Comparison of ENCODE assay signal across 8 mouse cellular contexts in the genomic region with DNA sequence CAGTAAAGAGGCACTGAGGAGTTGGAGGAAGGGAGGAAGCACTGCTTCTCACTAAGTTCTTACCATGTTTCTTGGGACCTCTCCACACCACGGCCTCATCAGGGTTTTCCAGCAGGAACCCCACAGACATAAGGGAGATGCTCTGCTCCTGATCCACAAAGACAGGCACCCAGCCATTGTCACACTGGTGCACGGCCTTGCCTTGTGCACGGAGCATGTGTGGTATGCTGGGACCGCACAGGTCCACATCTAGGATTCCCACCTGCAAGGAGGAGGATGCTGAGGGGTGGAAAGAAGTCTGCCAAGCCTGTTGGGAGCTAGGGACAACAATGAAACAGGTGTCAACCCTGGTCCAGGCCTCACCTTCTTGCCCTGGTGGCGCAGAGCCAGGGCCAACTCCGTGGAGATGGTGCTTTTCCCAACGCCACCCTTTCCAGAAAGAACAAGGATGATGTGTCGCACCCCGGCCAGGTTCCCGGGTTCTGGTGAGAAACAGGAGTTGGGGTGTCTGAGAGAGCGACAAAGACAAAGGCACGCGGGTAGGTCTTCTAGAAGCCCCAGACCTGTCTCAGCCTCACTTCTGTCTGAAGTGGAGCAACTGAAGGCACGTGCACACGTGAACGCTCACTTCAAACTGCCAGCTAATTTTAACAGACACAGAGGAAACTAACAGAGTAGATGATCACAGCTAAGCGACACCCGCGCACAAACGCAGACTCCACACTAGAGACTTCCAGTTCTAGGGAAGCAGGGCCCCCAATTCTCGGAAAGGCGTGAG. TPM values are rescaled to one million over a fixed set of nuclear protein-coding genes. Genes with fewer than 3 reads are reported as not detected.
A peak's percentile ranks its signal among the peaks of the same experiment; 100 is the strongest.
DNase-seq lines count a peak whose midpoint lies in the region; ATAC-seq lines count a peak whose summit lies in the region.

No protein-coding gene starts in this region.

- H3K36me3 ChIP-seq in kidney, embryonic 14.5 days (ENCODE audit: control insufficient read depth, insufficient read depth, low read length), result peaks cover 29% of the 10 kb centered on the region
- peaks cover 44% of the 10 kb centered on the region for H3K36me3 ChIP-seq in hindbrain, embryonic 13.5 days
- H3K36me3 ChIP-seq in midbrain, embryonic 14.5 days (ENCODE audit: control insufficient read depth, insufficient read depth, low read length), result peaks cover 43% of the 10 kb centered on the region

- H3K27ac ChIP-seq in kidney, embryonic 14.5 days (ENCODE audit: low read depth, low read length), result no peak overlapping the region
- 0 out of 2 replicates have a peak overlapping the region, but pooled peaks have one; percentile 23 for H3K27ac ChIP-seq in hindbrain, embryonic 13.5 days
- no peak overlapping the region for H3K27ac ChIP-seq in midbrain, embryonic 14.5 days (replicated peaks; ENCODE audit: low read depth, low read length)

- no peak for ATAC-seq in kidney, embryonic 14.5 days (ENCODE audit: low FRiP score, low TSS enrichment)
- ATAC-seq in hindbrain, embryonic 13.5 days (ENCODE audit: low FRiP score), result no peak
- ATAC-seq in midbrain, embryonic 14.5 days (ENCODE audit: low FRiP score, low TSS enrichment), result no peak
- no peak for ATAC-seq in megakaryocyte progenitor cell, adult 5-6 weeks (replicated peaks; ENCODE audit: poor library complexity)

- WGBS in kidney, embryonic 14.5 days, result 26% methylated on average over 22 of the region's 22 CpGs
- WGBS in hindbrain, embryonic 13.5 days, result 24% methylated on average over 22 of the region's 22 CpGs
- WGBS in midbrain, embryonic 14.5 days, result 26% methylated on average over 22 of the region's 22 CpGs

- no peaks in the 10 kb centered on the region for H3K27me3 ChIP-seq in kidney, embryonic 14.5 days (ENCODE audit: control insufficient read depth, insufficient read depth, low read length)
- no peaks in the 10 kb centered on the region for H3K27me3 ChIP-seq in hindbrain, embryonic 13.5 days
- no peaks in the 10 kb centered on the region for H3K27me3 ChIP-seq in midbrain, embryonic 14.5 days (ENCODE audit: control insufficient read depth, insufficient read depth, low read length)

- H3K4me1 ChIP-seq in kidney, embryonic 14.5 days (ENCODE audit: control insufficient read depth, insufficient read depth, low read length), result peaks cover 18% of the 10 kb centered on the region
- peaks cover 39% of the 10 kb centered on the region for H3K4me1 ChIP-seq in hindbrain, embryonic 13.5 days (replicated peaks)
- peaks cover 19% of the 10 kb centered on the region for H3K4me1 ChIP-seq in midbrain, embryonic 14.5 days (ENCODE audit: control insufficient read depth, insufficient read depth, low read length)

- no peak for DNase-seq in kidney, adult 9 months
- DNase-seq in cerebellum, postnatal 25 days, result peak; percentile 32 to 53
- DNase-seq in midbrain, embryonic 14.5 days, result no peak
- no peak for DNase-seq in natural killer cell, adult 2 months (ENCODE audit: low spot score in 2 of 2)
- DNase-seq in embryo, embryonic 10 days (ENCODE audit: low spot score), result no peak

- peak overlapping the region; percentile 66 for H3K4me3 ChIP-seq in kidney, embryonic 14.5 days (ENCODE audit: low read length)
- H3K4me3 ChIP-seq in hindbrain, embryonic 13.5 days, result peak overlapping the region; percentile 86
- H3K4me3 ChIP-seq in midbrain, embryonic 14.5 days (replicated peaks; ENCODE audit: low read depth, low read length), result peak overlapping the region; percentile 88

- peak overlapping the region; percentile 89 for H3K4me2 ChIP-seq in kidney, embryonic 14.5 days (replicated peaks; ENCODE audit: low read depth, low read length)
- peak overlapping the region; percentile 96 for H3K4me2 ChIP-seq in hindbrain, embryonic 13.5 days
- H3K4me2 ChIP-seq in midbrain, embryonic 14.5 days (ENCODE audit: low read length), result peak overlapping the region; percentile 69

- no peaks in the 10 kb centered on the region for H3K9me3 ChIP-seq in kidney, embryonic 14.5 days (ENCODE audit: control insufficient read depth, low read length)
- no peaks in the 10 kb centered on the region for H3K9me3 ChIP-seq in hindbrain, embryonic 13.5 days
- no peaks in the 10 kb centered on the region for H3K9me3 ChIP-seq in midbrain, embryonic 14.5 days (ENCODE audit: control insufficient read depth, low read length)

- H3K9ac ChIP-seq in kidney, embryonic 14.5 days (ENCODE audit: low read depth, low read length), result peak overlapping the region; percentile 69
- H3K9ac ChIP-seq in hindbrain, embryonic 13.5 days, result peak overlapping the region; percentile 77
- H3K9ac ChIP-seq in midbrain, embryonic 14.5 days (replicated peaks; ENCODE audit: low read length), result peak overlapping the region; percentile 49; the same call in 1 of the 2 replicates

RNA-seq across cellular contexts. Expression of gene Nubp2, which starts 0.6 kb away (rescaled TPM):
- polyA plus RNA-seq in kidney, embryonic 14.5 days (2014; fragmentation: Nextera tagmentation; extraction: Ambion mirVana), result 57.1 and 61.8 TPM in 2 replicates
- polyA plus RNA-seq in hindbrain, embryonic 13.5 days (2015; fragmentation: Nextera tagmentation; extraction: Ambion mirVana), result 71.3 and 74.4 TPM in 2 replicates
- 70.4 and 73.3 TPM in 2 replicates for polyA plus RNA-seq in midbrain, embryonic 14.5 days (2014; fragmentation: Nextera tagmentation; extraction: Ambion mirVana)
- 103 and 114 TPM in 2 replicates for total RNA-seq in megakaryocyte progenitor cell, adult 5-6 weeks (2015)
- total RNA-seq in megakaryocyte progenitor cell, adult 5-6 weeks (2017), result 50.4 and 57.8 TPM in 2 replicates

RNA-seq across cellular contexts. Expression of gene Spsb3, which starts 0.9 kb away (rescaled TPM):
- polyA plus RNA-seq in kidney, embryonic 14.5 days (2014; fragmentation: Nextera tagmentation; extraction: Ambion mirVana), result 32.1 and 36.8 TPM in 2 replicates
- 72.8 and 80.0 TPM in 2 replicates for polyA plus RNA-seq in hindbrain, embryonic 13.5 days (2015; fragmentation: Nextera tagmentation; extraction: Ambion mirVana)
- 77.3 and 93.2 TPM in 2 replicates for polyA plus RNA-seq in midbrain, embryonic 14.5 days (2014; fragmentation: Nextera tagmentation; extraction: Ambion mirVana)
- 14.6 and 17.9 TPM in 2 replicates for total RNA-seq in megakaryocyte progenitor cell, adult 5-6 weeks (2015)
- total RNA-seq in megakaryocyte progenitor cell, adult 5-6 weeks (2017), result 13.9 and 15.3 TPM in 2 replicates

RNA-seq across cellular contexts. Expression of gene Eme2, which starts 9.3 kb away (rescaled TPM):
- 18.2 and 25.2 TPM in 2 replicates for polyA plus RNA-seq in kidney, embryonic 14.5 days (2014; fragmentation: Nextera tagmentation; extraction: Ambion mirVana)
- 31.4 and 31.8 TPM in 2 replicates for polyA plus RNA-seq in hindbrain, embryonic 13.5 days (2015; fragmentation: Nextera tagmentation; extraction: Ambion mirVana)
- polyA plus RNA-seq in midbrain, embryonic 14.5 days (2014; fragmentation: Nextera tagmentation; extraction: Ambion mirVana), result 21.6 and 26.9 TPM in 2 replicates
- 3.2 and 6.9 TPM in 2 replicates for total RNA-seq in megakaryocyte progenitor cell, adult 5-6 weeks (2015)
- total RNA-seq in megakaryocyte progenitor cell, adult 5-6 weeks (2017), result 9.1 and 18.6 TPM in 2 replicates

RNA-seq across cellular contexts. Expression of gene Mrps34, which starts 9.4 kb away (rescaled TPM):
- polyA plus RNA-seq in kidney, embryonic 14.5 days (2014; fragmentation: Nextera tagmentation; extraction: Ambion mirVana), result 102 and 111 TPM in 2 replicates
- 77.0 and 77.6 TPM in 2 replicates for polyA plus RNA-seq in hindbrain, embryonic 13.5 days (2015; fragmentation: Nextera tagmentation; extraction: Ambion mirVana)
- 74.7 and 86.7 TPM in 2 replicates for polyA plus RNA-seq in midbrain, embryonic 14.5 days (2014; fragmentation: Nextera tagmentation; extraction: Ambion mirVana)
- 54.2 and 59.2 TPM in 2 replicates for total RNA-seq in megakaryocyte progenitor cell, adult 5-6 weeks (2015)
- 31.9 and 35.5 TPM in 2 replicates for total RNA-seq in megakaryocyte progenitor cell, adult 5-6 weeks (2017)

RNA-seq across cellular contexts. Expression of gene Nme3, which starts 10.8 kb away (rescaled TPM):
- 84.6 and 99.5 TPM in 2 replicates for polyA plus RNA-seq in kidney, embryonic 14.5 days (2014; fragmentation: Nextera tagmentation; extraction: Ambion mirVana)
- polyA plus RNA-seq in hindbrain, embryonic 13.5 days (2015; fragmentation: Nextera tagmentation; extraction: Ambion mirVana), result 78.4 and 82.7 TPM in 2 replicates
- 77.4 and 112 TPM in 2 replicates for polyA plus RNA-seq in midbrain, embryonic 14.5 days (2014; fragmentation: Nextera tagmentation; extraction: Ambion mirVana)
- 21.2 and 32.1 TPM in 2 replicates for total RNA-seq in megakaryocyte progenitor cell, adult 5-6 weeks (2015)
- 17.0 and 26.5 TPM in 2 replicates for total RNA-seq in megakaryocyte progenitor cell, adult 5-6 weeks (2017)

Comparison
In these comparisons a context has a peak if more than half of its experiments do, and no peak if none do; other contexts are left out.
1. DNase-seq: peak in cerebellum, postnatal 25 days (2 of 2); none in kidney, adult 9 months (single experiment), midbrain, embryonic 14.5 days (single experiment), natural killer cell, adult 2 months (0 of 2) and embryo, embryonic 10 days (single experiment).
2. Peak in every context shown above with its lines, with median percentiles within 50 percentile points of each other: H3K4me2 ChIP-seq, H3K4me3 ChIP-seq and H3K9ac ChIP-seq.